Mouse (Mus musculus): ENCODE measurements at regions not wholly inside any gene's neighbourhood (a gene's known extent, or its start where the extent isn't known, plus 50 kb on each side); places are given as distances from the start of the nearest gene placed in this dataset.
"Not testable (repeated sequence)": the region's sequence is repeated elsewhere in the genome, so short reads cannot be mapped to it uniquely, and the experiment has no call there.

GRCm38 (mm10) chr12:64137997-64138396, 336.5 kb downstream of the Fscb start:
- Histone ChIP-seq H3K4me1 (replicated peaks; ENCODE audit: insufficient read depth, low read length) (no peaks in the 10 kb centered on the region), H3K27me3 (ENCODE audit: insufficient read depth, low read length) (no peaks in the 10 kb centered on the region), H3K4me3 (replicated peaks; ENCODE audit: low read depth, low read length) (no peak overlapping the region), H3K4me2 (ENCODE audit: low read length) (no peak overlapping the region), H3K9ac (ENCODE audit: low read depth, low read length) (no peak overlapping the region), H3K36me3 (ENCODE audit: insufficient read depth, low read length) (no peaks in the 10 kb centered on the region), H3K27ac (no peak overlapping the region), H3K9me3 (replicated peaks; ENCODE audit: low read length) (no peaks in the 10 kb centered on the region)
- no peak for DNase-seq (ENCODE audit: low spot score)
- no peak for ATAC-seq (replicated peaks; ENCODE audit: low FRiP score, low read depth)
- no peak for TF ChIP-seq CTCF (IDR thresholded peaks at IDR 0.05; ENCODE audit: low read depth)
- WGBS, result 58% methylated on average over 1 of the region's 1 CpGs

GRCm38 (mm10) chr12:64116438-64116837, 358.1 kb downstream of the Fscb start:
- Histone ChIP-seq H3K4me1 (replicated peaks; ENCODE audit: insufficient read depth, low read length) (no peaks in the 10 kb centered on the region), H3K4me2 (ENCODE audit: low read length) (no peak overlapping the region), H3K36me3 (ENCODE audit: insufficient read depth, low read length) (no peaks in the 10 kb centered on the region), H3K4me3 (replicated peaks; ENCODE audit: low read depth, low read length) (no peak overlapping the region), H3K27ac (no peak overlapping the region), H3K9me3 (replicated peaks; ENCODE audit: low read length) (no peaks in the 10 kb centered on the region), H3K9ac (ENCODE audit: low read depth, low read length) (no peak overlapping the region), H3K27me3 (ENCODE audit: insufficient read depth, low read length) (no peaks in the 10 kb centered on the region)
- TF ChIP-seq CTCF (IDR thresholded peaks at IDR 0.05; ENCODE audit: low read depth), result no peak
- ATAC-seq (replicated peaks; ENCODE audit: low FRiP score, low read depth) (no peak), DNase-seq (ENCODE audit: low spot score) (peak; percentile 1)
- 43% methylated on average over 4 of the region's 4 CpGs for WGBS

- no peaks in the 10 kb centered on the region for H3K4me1 ChIP-seq (replicated peaks; ENCODE audit: insufficient read depth, low read length)
- H3K27me3 ChIP-seq (ENCODE audit: insufficient read depth, low read length), result no peaks in the 10 kb centered on the region
- ATAC-seq (replicated peaks; ENCODE audit: low FRiP score, low read depth) (no peak), DNase-seq (ENCODE audit: low spot score) (no peak)
- no peaks in the 10 kb centered on the region for H3K36me3 ChIP-seq (ENCODE audit: insufficient read depth, low read length)
- H3K27ac ChIP-seq, result no peak overlapping the region
- no peak overlapping the region for H3K9ac ChIP-seq (ENCODE audit: low read depth, low read length)
- H3K4me3 ChIP-seq (replicated peaks; ENCODE audit: low read depth, low read length), result no peak overlapping the region
- 65% methylated on average over 4 of the region's 4 CpGs for WGBS
- no peaks in the 10 kb centered on the region for H3K9me3 ChIP-seq (replicated peaks; ENCODE audit: low read length)
- H3K4me2 ChIP-seq (ENCODE audit: low read length), result no peak overlapping the region
- TF ChIP-seq CTCF (IDR thresholded peaks at IDR 0.05; ENCODE audit: low read depth), result no peak
Observed at GRCm38 (mm10) chr12:64114476-64114875, 360.0 kb downstream of the Fscb start.

- H3K4me3 ChIP-seq (replicated peaks; ENCODE audit: low read depth, low read length), result no peak overlapping the region
- DNase-seq (ENCODE audit: low spot score) (peak; percentile 55), ATAC-seq (replicated peaks; ENCODE audit: low FRiP score, low read depth) (no peak)
- peak; percentile 73 for TF ChIP-seq CTCF (IDR thresholded peaks at IDR 0.05; ENCODE audit: low read depth)
- no peaks in the 10 kb centered on the region for H3K36me3 ChIP-seq (ENCODE audit: insufficient read depth, low read length)
- H3K27me3 ChIP-seq (ENCODE audit: insufficient read depth, low read length), result no peaks in the 10 kb centered on the region
- H3K9ac ChIP-seq (ENCODE audit: low read depth, low read length), result no peak overlapping the region
- no peak overlapping the region for H3K27ac ChIP-seq
- 31% methylated on average over 2 of the region's 2 CpGs for WGBS
- H3K4me2 ChIP-seq (ENCODE audit: low read length), result no peak overlapping the region
- no peaks in the 10 kb centered on the region for H3K4me1 ChIP-seq (replicated peaks; ENCODE audit: insufficient read depth, low read length)
- no peaks in the 10 kb centered on the region for H3K9me3 ChIP-seq (replicated peaks; ENCODE audit: low read length)
Observed at GRCm38 (mm10) chr12:64104214-64104613, 370.3 kb downstream of the Fscb start.

GRCm38 (mm10) chr12:64076789-64077188, 397.7 kb downstream of the Fscb start:
- no peak for ATAC-seq (replicated peaks; ENCODE audit: low FRiP score, low read depth)
- no peaks in the 10 kb centered on the region for H3K9me3 ChIP-seq (replicated peaks; ENCODE audit: low read length)

GRCm38 (mm10) chr12:64045528-64045927, 429.0 kb downstream of the Fscb start:
- 86% methylated on average over 2 of the region's 2 CpGs for WGBS

More at GRCm38 (mm10) chr12:64076789-64077188, 397.7 kb downstream of the Fscb start:
- no peaks in the 10 kb centered on the region for H3K4me1 ChIP-seq (replicated peaks; ENCODE audit: insufficient read depth, low read length)
- H3K36me3 ChIP-seq (ENCODE audit: insufficient read depth, low read length), result no peaks in the 10 kb centered on the region
- no peaks in the 10 kb centered on the region for H3K27me3 ChIP-seq (ENCODE audit: insufficient read depth, low read length)
- DNase-seq (ENCODE audit: low spot score), result no peak
- no peak overlapping the region for H3K4me3 ChIP-seq (replicated peaks; ENCODE audit: low read depth, low read length)
- no peak overlapping the region for H3K9ac ChIP-seq (ENCODE audit: low read depth, low read length)
- no peak overlapping the region for H3K4me2 ChIP-seq (ENCODE audit: low read length)
- H3K27ac ChIP-seq, result no peak overlapping the region
- WGBS, result 61% methylated on average over 7 of the region's 7 CpGs
- 0 out of 2 replicates have a peak, but pooled peaks have one; percentile 9 for TF ChIP-seq CTCF (IDR thresholded peaks at IDR 0.05; ENCODE audit: low read depth)

GRCm38 (mm10) chr12:64008631-64009030, 465.9 kb downstream of the Fscb start:
- not testable (repeated sequence) for ATAC-seq (replicated peaks; ENCODE audit: low FRiP score, low read depth); H3K9ac ChIP-seq (ENCODE audit: low read depth, low read length); H3K36me3 ChIP-seq (ENCODE audit: insufficient read depth, low read length); H3K9me3 ChIP-seq (replicated peaks; ENCODE audit: low read length); DNase-seq (ENCODE audit: low spot score); H3K27me3 ChIP-seq (ENCODE audit: insufficient read depth, low read length); H3K4me1 ChIP-seq (replicated peaks; ENCODE audit: insufficient read depth, low read length); H3K27ac ChIP-seq; H3K4me2 ChIP-seq (ENCODE audit: low read length); H3K4me3 ChIP-seq (replicated peaks; ENCODE audit: low read depth, low read length)
- WGBS, result 84% methylated on average over 1 of the region's 1 CpGs

More at GRCm38 (mm10) chr12:64045528-64045927, 429.0 kb downstream of the Fscb start:
- no peak for TF ChIP-seq CTCF (IDR thresholded peaks at IDR 0.05; ENCODE audit: low read depth)
- no peaks in the 10 kb centered on the region for H3K27me3 ChIP-seq (ENCODE audit: insufficient read depth, low read length)
- no peak overlapping the region for H3K4me3 ChIP-seq (replicated peaks; ENCODE audit: low read depth, low read length)
- H3K9me3 ChIP-seq (replicated peaks; ENCODE audit: low read length), result no peaks in the 10 kb centered on the region
- ATAC-seq (replicated peaks; ENCODE audit: low FRiP score, low read depth) (no peak), DNase-seq (ENCODE audit: low spot score) (no peak)
- H3K9ac ChIP-seq (ENCODE audit: low read depth, low read length), result no peak overlapping the region
- no peak overlapping the region for H3K4me2 ChIP-seq (ENCODE audit: low read length)
- no peak overlapping the region for H3K27ac ChIP-seq
- no peaks in the 10 kb centered on the region for H3K4me1 ChIP-seq (replicated peaks; ENCODE audit: insufficient read depth, low read length)
- H3K36me3 ChIP-seq (ENCODE audit: insufficient read depth, low read length), result no peaks in the 10 kb centered on the region
